Mouse (Mus musculus) hindbrain, embryonic 11.5 days (tissue): ENCODE results near the gene Klf3. TPM values are rescaled to one million over a fixed set of nuclear protein-coding genes. Genes with fewer than 3 reads are reported as not detected.

Experiments used
- ATAC-seq: fragments of 200-750 bp; cut with Nextera tagmentation; 2 replicates; pipeline ENCODE4 v1.8.0; 2017; ENCODE audit warnings: mild to moderate bottlenecking, moderate TSS enrichment, moderate library complexity; ENCODE audit not compliant: low FRiP score
- DNase-seq: peaks from one replicate; pipeline ENCODE4 v3.0.0-alpha.2; 2015; ENCODE audit warnings: low spot score
- H3K27ac ChIP-seq: fragments of 300-500 bp; sonication (generic); 2 replicates; pipeline ENCODE4 v1.5.1; 2014; ENCODE audit warnings: mild to moderate bottlenecking, low read depth, low read length
- H3K27me3 ChIP-seq: fragments of 300-500 bp; sonication (generic); 2 replicates; pipeline ENCODE4 v1.6.1; 2014; ENCODE audit warnings: mild to moderate bottlenecking, low read length, moderate library complexity, mixed read lengths; ENCODE audit not compliant: control insufficient read depth, insufficient read depth
- H3K36me3 ChIP-seq: fragments of 300-500 bp; sonication (generic); 2 replicates; pipeline ENCODE4 v1.6.1; 2014; ENCODE audit warnings: mild to moderate bottlenecking, low read length, moderate library complexity, mixed read lengths; ENCODE audit not compliant: control insufficient read depth, insufficient read depth
- H3K4me1 ChIP-seq: fragments of 300-500 bp; sonication (generic); replicated peaks from 2 replicates; pipeline ENCODE4 v1.6.1; 2014; ENCODE audit warnings: low read length, mixed read lengths; ENCODE audit not compliant: control insufficient read depth, insufficient read depth
- H3K4me2 ChIP-seq: fragments of 300-500 bp; sonication (generic); replicated peaks from 2 replicates; pipeline ENCODE4 v1.6.1; 2014; ENCODE audit warnings: mild to moderate bottlenecking, low read depth, low read length
- H3K4me3 ChIP-seq: fragments of 300-500 bp; sonication (generic); 2 replicates; pipeline ENCODE4 v1.5.1; 2014; ENCODE audit warnings: low read depth, low read length
- H3K9ac ChIP-seq: fragments of 300-500 bp; sonication (generic); 2 replicates; pipeline ENCODE4 v1.6.1; 2014; ENCODE audit warnings: low read depth, low read length
- H3K9me3 ChIP-seq: fragments of 300-500 bp; sonication (generic); 2 replicates; pipeline ENCODE4 v1.6.1; 2016; ENCODE audit warnings: low read length; ENCODE audit not compliant: control insufficient read depth
- WGBS: fragments of 180-500 bp; shearing (Covaris S2); extraction: QIAGEN DNeasy Blood & Tissue Kit; methylation state at CpG from one replicate; pipeline ENCODE4 v1.1.7; 2014; 5-methylcytosine and 5-hydroxymethylcytosine counted together
- polyA plus RNA-seq: library from polyadenylated mRNA; unstranded; fragments of >200 nt; fragmentation: Nextera tagmentation; extraction: Ambion mirVana; gene quantifications from 2 replicates; pipeline ENCODE4 v1.2.1, GENCODE M21; 2014

Gene Klf3
- polyA plus RNA-seq, 1 experiment from 2014 or later: 47.2 TPM

- Histone ChIP-seq H3K9ac (no peak overlapping the region), H3K9me3 (no peaks in the 10 kb centered on the region), H3K27me3 (no peaks in the 10 kb centered on the region), H3K4me3 (no peak overlapping the region), H3K4me2 (no peak overlapping the region), H3K36me3 (peaks cover 13% of the 10 kb centered on the region; the same call in 1 of the 2 replicates), H3K4me1 (no peaks in the 10 kb centered on the region), H3K27ac (no peak overlapping the region)
- DNase-seq (no peak), ATAC-seq (no peak)
- 94% methylated on average over 24 of the region's 24 CpGs for WGBS
These were observed 18.8 kb downstream of the Klf3 start for GRCm38 (mm10) chr5:64821964-64822363.

GRCm38 (mm10) chr5:64823431-64823830 lies 20.2 kb downstream of the Klf3 start:
- ATAC-seq (no peak), DNase-seq (no peak)

GRCm38 (mm10) chr5:64824765-64825164 lies 21.6 kb downstream of the Klf3 start:
- no peak overlapping the region for H3K9ac ChIP-seq
- H3K36me3 ChIP-seq: peaks cover 13% of the 10 kb centered on the region; the same call in 1 of the 2 replicates
- no peaks in the 10 kb centered on the region for H3K27me3 ChIP-seq
- H3K4me1 ChIP-seq: no peaks in the 10 kb centered on the region
- WGBS: 90% methylated on average over 3 of the region's 3 CpGs
- H3K27ac ChIP-seq: no peak overlapping the region
- ATAC-seq (no peak), DNase-seq (no peak)
- no peaks in the 10 kb centered on the region for H3K9me3 ChIP-seq
- no peak overlapping the region for H3K4me2 ChIP-seq
- no peak overlapping the region for H3K4me3 ChIP-seq

More at GRCm38 (mm10) chr5:64823431-64823830, 20.2 kb downstream of the Klf3 start:
- WGBS: over 99% methylated on average over 11 of the region's 11 CpGs
- Histone ChIP-seq H3K9ac (no peak overlapping the region), H3K36me3 (peaks cover 13% of the 10 kb centered on the region; the same call in 1 of the 2 replicates), H3K4me1 (no peaks in the 10 kb centered on the region), H3K9me3 (no peaks in the 10 kb centered on the region), H3K27ac (no peak overlapping the region), H3K4me2 (no peak overlapping the region), H3K4me3 (no peak overlapping the region), H3K27me3 (no peaks in the 10 kb centered on the region)

GRCm38 (mm10) chr5:64825496-64825895 lies 22.3 kb downstream of the Klf3 start:
- Histone ChIP-seq H3K9ac (no peak overlapping the region), H3K4me1 (no peaks in the 10 kb centered on the region), H3K27ac (no peak overlapping the region), H3K4me2 (no peak overlapping the region), H3K36me3 (peaks cover 13% of the 10 kb centered on the region; the same call in 1 of the 2 replicates), H3K9me3 (no peaks in the 10 kb centered on the region), H3K4me3 (no peak overlapping the region), H3K27me3 (no peaks in the 10 kb centered on the region)
- DNase-seq: no peak
- WGBS: 96% methylated on average over 7 of the region's 7 CpGs
- ATAC-seq: no peak

- peaks cover 8% of the 10 kb centered on the region; the same call in 1 of the 2 replicates for H3K36me3 ChIP-seq
- WGBS: 94% methylated on average over 12 of the region's 12 CpGs
- no peaks in the 10 kb centered on the region for H3K27me3 ChIP-seq
- ATAC-seq (no peak), DNase-seq (no peak)
- no peaks in the 10 kb centered on the region for H3K9me3 ChIP-seq
- H3K4me2 ChIP-seq: no peak overlapping the region
- no peak overlapping the region for H3K4me3 ChIP-seq
- no peak overlapping the region for H3K27ac ChIP-seq
- no peaks in the 10 kb centered on the region for H3K4me1 ChIP-seq
- H3K9ac ChIP-seq: no peak overlapping the region
These were observed 24.0 kb downstream of the Klf3 start for GRCm38 (mm10) chr5:64827151-64827550.

GRCm38 (mm10) chr5:64828314-64828713 lies 25.1 kb downstream of the Klf3 start:
- Histone ChIP-seq H3K27me3 (no peaks in the 10 kb centered on the region), H3K4me2 (no peak overlapping the region), H3K27ac (no peak overlapping the region), H3K36me3 (peaks cover 6% of the 10 kb centered on the region; the same call in 1 of the 2 replicates), H3K9ac (no peak overlapping the region), H3K9me3 (no peaks in the 10 kb centered on the region), H3K4me1 (no peaks in the 10 kb centered on the region), H3K4me3 (no peak overlapping the region)
- DNase-seq (no peak), ATAC-seq (no peak)
- WGBS: 92% methylated on average over 9 of the region's 9 CpGs

GRCm38 (mm10) chr5:64829606-64830005 lies 26.4 kb downstream of the Klf3 start:
- Histone ChIP-seq H3K27ac (no peak overlapping the region), H3K4me2 (no peak overlapping the region), H3K4me1 (no peaks in the 10 kb centered on the region), H3K27me3 (no peaks in the 10 kb centered on the region), H3K9me3 (no peaks in the 10 kb centered on the region), H3K36me3 (no peaks in the 10 kb centered on the region), H3K9ac (no peak overlapping the region), H3K4me3 (no peak overlapping the region)
- ATAC-seq (no peak), DNase-seq (no peak)
- 94% methylated on average over 10 of the region's 10 CpGs for WGBS

- no peaks in the 10 kb centered on the region for H3K4me1 ChIP-seq
- no peaks in the 10 kb centered on the region for H3K9me3 ChIP-seq
- WGBS: 90% methylated on average over 3 of the region's 3 CpGs
- no peaks in the 10 kb centered on the region for H3K36me3 ChIP-seq
- H3K27ac ChIP-seq: no peak overlapping the region
- ATAC-seq (no peak), DNase-seq (no peak)
- no peaks in the 10 kb centered on the region for H3K27me3 ChIP-seq
- H3K4me2 ChIP-seq: no peak overlapping the region
- H3K9ac ChIP-seq: no peak overlapping the region
- no peak overlapping the region for H3K4me3 ChIP-seq
These were observed 27.6 kb downstream of the Klf3 start for GRCm38 (mm10) chr5:64830773-64831172.

GRCm38 (mm10) chr5:64833410-64833809 lies 30.2 kb downstream of the Klf3 start:
- Histone ChIP-seq H3K27me3 (no peaks in the 10 kb centered on the region), H3K4me1 (no peaks in the 10 kb centered on the region), H3K4me3 (no peak overlapping the region), H3K9ac (no peak overlapping the region), H3K27ac (no peak overlapping the region), H3K4me2 (no peak overlapping the region), H3K36me3 (no peaks in the 10 kb centered on the region), H3K9me3 (no peaks in the 10 kb centered on the region)
- DNase-seq: no peak
- ATAC-seq: no peak
